Mouse (Mus musculus) left cerebral cortex, adult 9 months (tissue): ENCODE data around the gene Tamm41.
A peak's percentile ranks its signal among the peaks of the same experiment; 100 is the strongest.

Experiments used
- DNase-seq, 2 experiments: peaks; one replicate each; pipeline ENCODE4 v3.0.0; 2022; ENCODE audit warnings: low spot score in 2 of 2

The Tamm41 gene

GRCm38 (mm10) chr6:115027485-115027992 lies 10.1 kb downstream of the Tamm41 start:
- DNase-seq, result no peak

DNA sequence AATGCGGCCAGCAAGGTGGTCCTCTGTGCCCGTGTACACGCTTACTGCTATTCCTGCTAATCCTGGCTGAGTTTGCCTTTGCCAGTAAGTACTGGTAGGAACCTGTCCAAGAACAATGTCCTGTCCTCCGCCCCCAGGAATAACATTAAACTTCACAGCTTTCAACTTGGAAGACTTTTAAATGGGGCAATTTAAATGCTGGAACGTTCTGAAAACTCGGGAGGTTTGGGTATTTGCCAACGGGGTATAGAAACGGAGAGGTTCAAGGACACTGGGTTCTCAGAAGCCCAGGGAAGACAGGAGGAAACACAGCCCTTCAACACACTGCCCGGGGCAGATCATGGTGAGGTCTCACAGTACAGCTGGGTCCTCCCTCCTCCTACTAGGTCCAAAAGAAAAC lies 14.8 kb downstream of the Tamm41 start:
- no peak for DNase-seq

DNA sequence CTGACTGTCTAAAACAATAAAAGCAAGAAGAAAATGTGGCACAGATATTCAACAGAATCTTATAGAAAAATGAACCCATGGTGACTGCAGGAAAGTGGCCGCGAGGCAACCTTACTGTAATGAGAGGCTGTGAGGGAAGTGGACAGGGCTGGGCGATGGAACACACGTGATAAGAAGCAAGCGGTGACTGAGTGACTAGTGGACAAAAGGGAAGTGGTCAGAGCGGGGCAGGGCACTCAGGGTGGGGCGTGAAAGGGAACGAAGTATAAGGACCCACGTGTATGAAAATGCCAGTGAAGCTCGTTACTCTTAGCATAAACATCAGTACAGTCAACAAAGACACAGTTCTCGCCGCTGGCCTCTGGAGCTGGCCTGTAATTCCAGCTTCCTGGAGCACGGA lies 22.2 kb downstream of the Tamm41 start:
- DNase-seq, result no peak

DNA sequence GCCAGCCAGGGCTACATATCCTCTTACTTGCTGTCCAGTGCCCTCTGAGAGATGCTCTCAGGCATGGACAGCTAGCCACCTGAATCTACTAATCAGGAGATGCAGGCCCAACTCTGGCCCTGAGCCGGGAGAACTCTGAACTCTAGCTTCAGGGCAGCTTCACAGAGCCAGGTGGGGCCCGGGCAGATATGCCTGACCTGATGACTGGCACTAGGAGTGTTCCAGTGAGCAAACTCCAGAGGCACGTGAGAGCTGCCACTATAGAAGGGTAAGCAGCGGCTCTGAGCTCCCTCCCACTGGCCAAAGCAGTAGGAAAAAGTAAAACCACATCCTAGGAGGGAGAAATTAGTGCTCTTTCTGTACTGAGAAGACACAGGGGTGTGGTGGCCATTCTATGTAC lies 24.1 kb downstream of the Tamm41 start:
- no peak for DNase-seq

GRCm38 (mm10) chr6:115011792-115012191 lies 25.9 kb downstream of the Tamm41 start:
- DNase-seq, result no peak

DNA sequence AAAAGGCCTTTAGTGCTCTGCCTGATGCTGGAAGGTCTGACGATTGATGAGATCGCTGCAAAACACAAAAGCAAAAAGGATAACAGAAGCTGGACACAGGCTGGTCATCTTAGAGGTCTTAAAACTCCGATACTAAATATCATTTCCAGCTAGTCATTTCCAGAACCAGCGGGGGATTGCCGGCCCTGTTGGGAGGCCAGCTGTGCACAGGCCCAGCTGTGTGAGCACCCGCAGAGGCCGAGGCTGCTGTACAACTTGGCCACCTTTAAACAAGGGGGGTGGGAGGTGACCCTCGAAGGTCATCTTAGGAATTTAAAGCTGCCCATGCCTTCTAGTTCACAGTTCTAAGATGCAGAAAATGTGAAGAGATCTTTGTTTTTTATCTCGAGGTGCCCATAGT lies 26.9 kb downstream of the Tamm41 start:
- DNase-seq, result no peak

DNA sequence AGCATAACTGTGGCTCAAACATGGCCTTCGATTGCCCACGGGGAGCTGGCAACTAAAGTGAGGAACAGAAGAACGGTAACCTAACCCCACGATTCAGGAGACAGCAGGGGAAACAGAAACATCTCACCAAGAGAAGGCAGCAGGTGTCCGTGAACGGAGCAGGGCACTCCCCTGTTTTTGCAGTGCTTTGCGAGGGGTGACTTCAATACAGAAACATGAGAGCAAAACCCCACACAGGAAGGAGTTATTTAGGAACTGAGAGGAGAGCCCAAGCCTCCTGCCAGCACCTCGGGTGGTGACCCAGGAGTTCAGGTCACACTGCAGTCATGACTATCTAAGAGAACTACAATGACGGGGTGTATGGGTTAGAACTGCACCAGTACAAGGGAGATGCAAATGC lies 27.4 kb downstream of the Tamm41 start:
- DNase-seq, result no peak

- DNase-seq, result peak in 1 of 2 experiments; percentile 71
These were observed 29.9 kb downstream of the Tamm41 start for GRCm38 (mm10) chr6:115007728-115008127.

DNA sequence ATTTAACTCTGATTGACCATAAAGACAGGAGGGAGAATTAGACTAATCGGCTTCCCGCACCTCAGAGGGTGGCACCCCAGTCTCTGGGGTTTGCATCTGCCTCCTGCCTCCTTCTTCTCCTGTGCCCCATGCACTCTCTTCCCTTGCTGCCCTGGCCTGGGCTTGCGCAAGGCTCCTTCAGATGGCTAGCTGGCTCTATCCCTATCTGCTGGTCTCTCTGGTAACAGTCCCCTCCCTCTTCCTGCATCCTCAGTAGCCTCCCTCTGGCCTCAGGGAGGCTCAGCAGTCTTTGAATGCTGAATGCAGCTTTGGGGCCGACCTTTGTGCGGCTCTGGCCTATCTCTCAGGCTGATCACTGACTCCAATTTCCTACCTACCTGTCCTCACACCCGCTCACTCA lies 30.7 kb downstream of the Tamm41 start:
- DNase-seq, result no peak

- DNase-seq, result no peak
These were observed 31.6 kb downstream of the Tamm41 start for GRCm38 (mm10) chr6:115006065-115006464.

- DNase-seq, result peak in 1 of 2 experiments; percentile 82
These were observed 32.3 kb downstream of the Tamm41 start for GRCm38 (mm10) chr6:115005351-115005890.

GRCm38 (mm10) chr6:115004636-115005035 lies 33.0 kb downstream of the Tamm41 start:
- peak in 1 of 2 experiments; percentile 82 for DNase-seq

GRCm38 (mm10) chr6:114998374-114999031 lies 39.2 kb downstream of the Tamm41 start:
- DNase-seq, result no peak

DNA sequence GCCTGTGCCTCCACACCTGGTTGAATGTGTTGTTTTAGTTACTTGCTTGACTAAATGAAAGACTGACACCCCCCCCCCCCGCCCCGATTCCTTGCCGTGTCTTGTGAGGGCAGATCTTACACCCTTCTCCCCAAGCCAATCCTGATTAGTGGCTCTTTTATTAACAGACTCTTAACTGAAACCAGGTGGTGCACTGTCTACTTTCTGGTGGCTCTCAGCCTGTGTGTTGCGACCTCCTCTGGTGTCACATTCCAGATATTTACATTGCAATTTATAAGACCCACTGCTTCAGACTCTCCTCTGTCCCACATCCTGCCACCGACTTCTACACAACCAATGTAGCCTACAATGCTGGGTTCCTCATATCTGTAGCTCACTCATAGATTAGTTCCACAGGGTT lies 40.2 kb downstream of the Tamm41 start:
- no peak for DNase-seq

GRCm38 (mm10) chr6:114996910-114997309 lies 40.8 kb downstream of the Tamm41 start:
- DNase-seq, result no peak

GRCm38 (mm10) chr6:114994079-114994478 lies 43.6 kb downstream of the Tamm41 start:
- no peak for DNase-seq

GRCm38 (mm10) chr6:114993659-114994058 lies 44.0 kb downstream of the Tamm41 start:
- DNase-seq, result peak; percentile 63 to 71

- no peak for DNase-seq
These were observed 45.8 kb downstream of the Tamm41 start for GRCm38 (mm10) chr6:114991909-114992308.

GRCm38 (mm10) chr6:114988619-114988980 lies 49.1 kb downstream of the Tamm41 start:
- DNase-seq, result no peak

DNA sequence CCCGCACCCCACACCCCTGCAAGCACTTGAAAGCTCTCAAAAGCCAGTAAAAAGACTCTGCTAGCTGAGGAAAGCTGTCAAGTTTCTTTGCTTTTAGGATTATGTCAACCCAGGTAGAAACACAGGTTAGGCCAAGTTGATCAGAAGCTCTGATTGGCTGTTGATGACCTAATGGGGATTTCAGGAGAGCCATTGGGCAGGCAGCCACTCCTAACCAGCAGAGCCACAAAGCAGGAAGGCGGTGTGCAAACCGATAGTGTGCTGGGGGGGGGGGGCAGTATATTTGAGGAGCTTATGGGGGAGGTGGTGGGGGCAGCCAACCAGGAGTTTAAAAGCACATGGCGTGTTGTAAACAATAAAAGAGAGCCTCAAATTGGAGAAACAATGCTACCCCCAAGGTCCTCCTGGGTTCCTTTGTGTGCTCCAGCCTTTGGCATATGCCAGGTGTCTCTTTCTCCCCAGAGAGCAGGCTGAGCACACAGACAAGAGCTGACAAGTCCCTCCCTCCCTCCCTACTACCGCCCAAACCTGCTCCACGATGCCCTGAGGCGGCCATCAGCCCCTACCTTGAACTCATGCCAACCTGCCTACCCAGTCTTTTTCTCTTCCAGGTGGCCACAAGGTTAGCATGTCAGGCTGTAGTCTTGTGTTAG lies 49.6 kb downstream of the Tamm41 start:
- no peak for DNase-seq

- no peak for DNase-seq
These were observed 55.0 kb downstream of the Tamm41 start for GRCm38 (mm10) chr6:114982671-114983070.

GRCm38 (mm10) chr6:114979715-114980114 lies 58.0 kb downstream of the Tamm41 start:
- DNase-seq, result no peak

DNA sequence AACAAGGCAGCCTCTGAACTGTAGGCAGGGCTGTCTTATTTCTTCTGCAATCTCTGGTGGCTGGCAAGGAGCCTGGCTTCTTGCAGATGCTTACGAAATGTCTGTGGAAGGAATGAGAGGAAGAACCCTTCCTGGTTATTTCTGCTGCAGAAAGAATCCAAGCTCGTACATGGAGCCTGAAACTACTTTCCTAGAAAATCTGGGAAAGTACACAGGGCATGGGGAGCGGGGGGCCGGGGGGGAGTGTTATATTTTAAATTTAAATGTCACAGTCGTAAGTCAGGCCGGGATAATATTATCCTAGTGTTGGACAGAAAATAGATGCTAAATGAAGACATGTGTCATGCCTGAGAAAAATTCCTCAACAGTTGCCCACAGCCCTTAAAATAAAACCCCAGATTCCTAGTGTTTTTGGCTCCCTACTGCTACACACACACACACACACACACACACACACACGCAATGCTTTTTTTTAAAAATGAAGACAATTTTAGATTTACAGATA lies 60.7 kb downstream of the Tamm41 start:
- DNase-seq, result peak; percentile 56 to 82
